Mouse (Mus musculus) small intestine, adult 2 months (tissue): ENCODE results near the gene Fank1.

ENCODE experiments used
- CTCF ChIP-seq: fragments of 200-500 bp; IDR thresholded peaks from 2 replicates; pipeline ENCODE4 v1.5.1; 2012; ENCODE audit warnings: low read depth, mild to moderate bottlenecking, control low read depth, inconsistent platforms, low read length, moderate library complexity, mixed read lengths; ENCODE audit not compliant: insufficient replicate concordance, insufficient read length; ENCODE audit errors: extremely low read depth
- POLR2A ChIP-seq: fragments of 200-500 bp; IDR thresholded peaks from 2 replicates; pipeline ENCODE4 v1.6.1; 2012; ENCODE audit warnings: low read depth, mild to moderate bottlenecking, control low read depth, inconsistent platforms, low read length, moderate library complexity

- TF ChIP-seq CTCF (no peak), POLR2A (no peak)
Measured at GRCm38 (mm10) chr7:133758716-133759115, 17.9 kb upstream of the Fank1 start.
